Mouse (Mus musculus) hindbrain, embryonic 14.5 days (tissue): Measurements from ENCODE around the gene Cyp4a31. TPM values are rescaled to one million over a fixed set of nuclear protein-coding genes. Genes with fewer than 3 reads are reported as not detected.
"Not testable (repeated sequence)": the region's sequence is repeated elsewhere in the genome, so short reads cannot be mapped to it uniquely, and the experiment has no call there.

Experiments used
- ATAC-seq: fragments of 200-750 bp; cut with Nextera tagmentation; 2 replicates; pipeline ENCODE4 v1.8.0; 2017; ENCODE audit warnings: moderate number of reproducible peaks, mild to moderate bottlenecking, moderate TSS enrichment, moderate library complexity; ENCODE audit not compliant: low FRiP score
- DNase-seq: peaks from one replicate; pipeline ENCODE4 v3.0.0-alpha.2; 2015; ENCODE audit warnings: low spot score
- H3K27ac ChIP-seq: fragments of 300-500 bp; sonication (generic); 2 replicates; pipeline ENCODE4 v1.5.1; 2014; ENCODE audit warnings: mild to moderate bottlenecking, moderate library complexity
- H3K27me3 ChIP-seq: fragments of 300-500 bp; sonication (generic); 2 replicates; pipeline ENCODE4 v1.6.1; 2014; ENCODE audit warnings: mild to moderate bottlenecking, low read length, mixed read lengths; ENCODE audit not compliant: control insufficient read depth, insufficient read depth
- H3K36me3 ChIP-seq: fragments of 300-500 bp; sonication (generic); replicated peaks from 2 replicates; pipeline ENCODE4 v1.6.1; 2014; ENCODE audit not compliant: control insufficient read depth, insufficient read depth
- H3K4me1 ChIP-seq: fragments of 300-500 bp; sonication (generic); replicated peaks from 2 replicates; pipeline ENCODE4 v1.6.1; 2014; ENCODE audit warnings: antibody characterized with exemption, low read length, mixed read lengths; ENCODE audit not compliant: control insufficient read depth, insufficient read depth
- H3K4me2 ChIP-seq: fragments of 300-500 bp; sonication (generic); replicated peaks from 2 replicates; pipeline ENCODE4 v1.6.1; 2014; ENCODE audit warnings: mild to moderate bottlenecking, moderate library complexity
- H3K4me3 ChIP-seq: fragments of 300-500 bp; sonication (generic); replicated peaks from 2 replicates; pipeline ENCODE4 v1.5.1; 2014; ENCODE audit warnings: mild to moderate bottlenecking, low read length
- H3K9ac ChIP-seq: fragments of 300-500 bp; sonication (generic); 2 replicates; pipeline ENCODE4 v1.6.1; 2014
- H3K9me3 ChIP-seq: fragments of 300-500 bp; sonication (generic); 2 replicates; pipeline ENCODE4 v1.6.1; 2016; ENCODE audit warnings: low read length; ENCODE audit not compliant: control insufficient read depth
- WGBS: fragments of 180-500 bp; shearing (Covaris S2); extraction: QIAGEN DNeasy Blood & Tissue Kit; methylation state at CpG from one replicate; pipeline ENCODE4 v1.1.7; 2014; 5-methylcytosine and 5-hydroxymethylcytosine counted together
- polyA plus RNA-seq: library from polyadenylated mRNA; unstranded; fragments of >200 nt; fragmentation: Nextera tagmentation; extraction: Ambion mirVana; gene quantifications from 2 replicates; pipeline ENCODE4 v1.2.1, GENCODE M21; 2014

The Cyp4a31 gene
- polyA plus RNA-seq, result not detected in 2 replicates

- H3K4me1 ChIP-seq, result no peaks in the 10 kb centered on the region
- no peak within 1 kb of the TSS for H3K9ac ChIP-seq
- 84% methylated on average over 3 of the region's 3 CpGs for WGBS
- H3K27me3 ChIP-seq, result no peaks in the 10 kb centered on the region
- DNase-seq (no peak), ATAC-seq (no peak)
- no peaks in the 10 kb centered on the region for H3K9me3 ChIP-seq
- no peak within 1 kb of the TSS for H3K4me2 ChIP-seq
- H3K36me3 ChIP-seq, result no peaks in the 10 kb centered on the region
- no peak within 1 kb of the TSS for H3K4me3 ChIP-seq
- H3K27ac ChIP-seq, result no peak within 1 kb of the TSS
Observed at GRCm38 (mm10) chr4:115563401-115563800, at the start of gene Cyp4a31. Gene Cyp4a31, plus strand, starts transcription at chr4:115563649.

DNA sequence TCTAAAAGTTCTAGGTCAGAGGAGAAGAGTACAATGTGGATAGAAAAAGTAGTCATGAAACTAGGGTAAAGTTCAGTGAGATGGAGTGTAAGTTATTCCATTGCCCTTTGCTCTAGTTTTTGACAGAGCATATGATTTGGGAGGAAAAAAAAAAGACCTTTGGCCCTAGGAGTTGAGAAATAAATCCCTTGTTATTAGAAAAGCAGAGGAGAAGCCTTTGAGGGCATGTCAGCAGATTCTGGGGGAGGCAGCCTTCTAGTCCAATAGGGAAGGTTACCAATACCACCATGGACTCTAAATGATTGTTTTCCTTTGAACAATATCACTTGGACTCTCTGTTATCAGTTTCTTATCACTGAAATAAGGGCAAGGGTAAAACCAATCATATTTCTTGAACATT is 49.5 kb upstream of the Cyp4a31 start:
- not testable (repeated sequence) for H3K27me3 ChIP-seq, H3K9ac ChIP-seq, H3K36me3 ChIP-seq, DNase-seq, H3K4me3 ChIP-seq, H3K4me2 ChIP-seq, H3K4me1 ChIP-seq, H3K9me3 ChIP-seq, H3K27ac ChIP-seq, ATAC-seq

DNA sequence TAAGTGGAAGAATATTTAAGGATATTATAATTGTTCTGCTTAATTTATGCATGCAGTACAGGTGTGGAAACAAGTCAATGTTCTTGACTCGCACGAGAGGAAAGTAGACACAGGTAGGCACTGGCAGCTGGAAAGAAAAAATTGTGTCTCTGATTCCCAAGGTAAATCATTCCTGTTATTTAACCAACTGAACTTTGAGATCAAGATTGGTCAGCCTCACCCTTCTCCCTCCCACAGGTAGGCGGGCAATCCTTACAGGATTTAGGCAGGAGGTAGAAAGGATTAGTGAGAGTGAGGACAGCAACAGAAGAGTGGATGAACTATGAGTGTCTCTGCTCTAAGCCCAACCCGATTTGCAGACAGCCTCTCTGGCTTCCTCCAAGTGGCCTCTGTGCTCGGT is 45.4 kb upstream of the Cyp4a31 start, which contains the start of gene Cyp4a10:
Gene Cyp4a10 (plus strand): TSS at position 265 of the 400 bp plus-strand sequence.
- not testable (repeated sequence) for H3K9ac ChIP-seq, H3K4me2 ChIP-seq, H3K27ac ChIP-seq, H3K4me1 ChIP-seq, H3K9me3 ChIP-seq, H3K36me3 ChIP-seq, H3K27me3 ChIP-seq, ATAC-seq, DNase-seq, H3K4me3 ChIP-seq
- 91% methylated on average over 5 of the region's 5 CpGs for WGBS

DNA sequence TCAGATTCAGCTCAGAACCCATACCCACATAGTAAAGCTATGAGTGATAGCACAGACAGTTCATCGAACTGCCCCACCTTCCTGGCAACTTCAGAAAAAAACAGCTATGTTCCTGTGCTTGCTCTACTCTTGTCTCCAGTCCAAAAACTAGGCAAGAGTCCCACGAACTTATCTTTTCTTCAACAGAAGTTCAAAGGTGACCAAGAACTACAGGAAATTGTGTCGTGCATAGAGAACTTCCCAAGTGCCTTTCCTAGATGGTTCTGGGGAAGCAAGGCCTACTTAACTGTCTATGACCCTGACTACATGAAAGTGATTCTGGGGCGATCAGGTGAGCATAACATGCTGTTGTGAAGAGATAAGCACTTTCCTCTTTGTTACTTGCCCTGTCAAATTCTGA is 44.0 kb upstream of the Cyp4a31 start:
- DNase-seq, result no peak
- 81% methylated on average over 4 of the region's 4 CpGs for WGBS
- no peaks in the 10 kb centered on the region for H3K27me3 ChIP-seq

DNA sequence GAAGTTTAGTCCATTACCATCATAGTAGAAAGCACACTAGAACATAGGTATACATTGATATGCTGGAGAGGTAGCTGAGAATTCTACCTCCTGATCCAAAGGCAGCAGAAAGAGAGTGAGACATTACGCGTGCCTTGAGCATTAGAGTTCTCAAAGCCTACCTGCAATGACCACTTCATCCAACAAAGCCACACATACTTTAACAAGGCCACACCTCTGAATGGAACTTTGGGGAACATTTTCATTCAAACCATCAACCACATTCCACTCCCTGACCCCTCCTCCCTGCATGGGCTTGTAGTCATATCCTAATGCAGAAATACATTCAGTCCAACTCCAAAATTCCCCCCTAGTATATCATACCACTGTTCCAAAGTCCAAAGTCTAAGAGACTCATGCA is 41.7 kb upstream of the Cyp4a31 start:
- Histone ChIP-seq H3K9me3 (no peaks in the 10 kb centered on the region), H3K4me2 (no peak overlapping the region), H3K36me3 (no peaks in the 10 kb centered on the region), H3K27ac (no peak overlapping the region), H3K4me3 (no peak overlapping the region), H3K9ac (no peak overlapping the region), H3K4me1 (no peaks in the 10 kb centered on the region), H3K27me3 (no peaks in the 10 kb centered on the region)
- ATAC-seq (no peak), DNase-seq (no peak)
- WGBS, result 95% methylated on average over 2 of the region's 2 CpGs

More for the DNA sequence above, 44.0 kb upstream of the Cyp4a31 start:
- H3K4me2 ChIP-seq, result no peak overlapping the region
- no peak overlapping the region for H3K4me3 ChIP-seq
- no peak overlapping the region for H3K9ac ChIP-seq
- H3K36me3 ChIP-seq, result no peaks in the 10 kb centered on the region
- no peaks in the 10 kb centered on the region for H3K4me1 ChIP-seq
- H3K9me3 ChIP-seq, result no peaks in the 10 kb centered on the region
- H3K27ac ChIP-seq, result no peak overlapping the region
- ATAC-seq, result no peak

GRCm38 (mm10) chr4:115545101-115545500 is 18.3 kb upstream of the Cyp4a31 start:
- H3K36me3 ChIP-seq, result no peaks in the 10 kb centered on the region
- no peak for ATAC-seq
- WGBS, result 45% methylated on average over 1 of the region's 1 CpGs
- no peaks in the 10 kb centered on the region for H3K9me3 ChIP-seq
- no peaks in the 10 kb centered on the region for H3K4me1 ChIP-seq
- no peak for DNase-seq
- no peak overlapping the region for H3K4me2 ChIP-seq
- H3K4me3 ChIP-seq, result no peak overlapping the region
- no peaks in the 10 kb centered on the region for H3K27me3 ChIP-seq
- no peak overlapping the region for H3K27ac ChIP-seq
- H3K9ac ChIP-seq, result no peak overlapping the region

DNA sequence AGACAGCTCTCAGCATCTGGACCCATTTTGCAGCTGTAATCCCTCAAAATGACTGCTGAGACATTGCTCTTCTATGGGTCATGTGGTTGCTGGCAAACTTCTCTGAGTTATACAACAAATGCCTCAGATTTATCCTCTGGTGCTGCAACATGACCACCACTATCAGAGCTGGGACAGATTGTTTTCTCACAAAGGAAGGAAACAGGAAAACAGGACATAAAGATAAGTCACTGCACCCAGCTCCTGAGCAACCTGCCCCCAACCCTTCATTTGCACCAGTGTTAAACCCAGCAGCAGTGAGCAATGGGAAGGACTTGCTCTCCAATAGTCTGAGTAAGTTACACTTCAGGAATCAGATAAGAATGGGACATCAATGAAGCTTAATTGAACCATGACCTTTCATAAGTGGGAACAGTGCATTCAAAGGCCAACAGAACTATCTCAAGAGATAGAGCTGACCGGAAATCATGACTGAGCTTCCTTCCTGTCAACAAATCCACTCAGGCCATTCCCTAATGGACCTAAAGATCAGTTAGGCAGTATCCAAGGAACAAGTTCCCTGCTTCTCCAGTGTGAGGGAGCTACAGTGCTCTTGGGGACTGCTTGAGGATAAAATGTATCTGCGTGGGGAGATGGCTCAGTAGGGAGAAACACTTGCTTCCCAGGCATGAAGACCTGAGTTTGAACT is 17.2 kb upstream of the Cyp4a31 start:
- 92% methylated on average over 2 of the region's 2 CpGs for WGBS
- no peaks in the 10 kb centered on the region for H3K9me3 ChIP-seq
- no peak for ATAC-seq

GRCm38 (mm10) chr4:115552726-115553125 is 10.7 kb upstream of the Cyp4a31 start:
- WGBS, result 91% methylated on average over 3 of the region's 3 CpGs
- Histone ChIP-seq H3K4me3 (no peak overlapping the region), H3K27ac (no peak overlapping the region), H3K9me3 (no peaks in the 10 kb centered on the region), H3K36me3 (no peaks in the 10 kb centered on the region), H3K4me2 (no peak overlapping the region), H3K27me3 (no peaks in the 10 kb centered on the region), H3K9ac (no peak overlapping the region), H3K4me1 (no peaks in the 10 kb centered on the region)
- DNase-seq (no peak), ATAC-seq (no peak)

More for the DNA sequence above, 17.2 kb upstream of the Cyp4a31 start:
- DNase-seq, result no peak
- no peaks in the 10 kb centered on the region for H3K4me1 ChIP-seq
- H3K4me2 ChIP-seq, result no peak overlapping the region
- H3K36me3 ChIP-seq, result no peaks in the 10 kb centered on the region
- no peak overlapping the region for H3K9ac ChIP-seq
- H3K27me3 ChIP-seq, result no peaks in the 10 kb centered on the region
- H3K27ac ChIP-seq, result no peak overlapping the region
- H3K4me3 ChIP-seq, result no peak overlapping the region

DNA sequence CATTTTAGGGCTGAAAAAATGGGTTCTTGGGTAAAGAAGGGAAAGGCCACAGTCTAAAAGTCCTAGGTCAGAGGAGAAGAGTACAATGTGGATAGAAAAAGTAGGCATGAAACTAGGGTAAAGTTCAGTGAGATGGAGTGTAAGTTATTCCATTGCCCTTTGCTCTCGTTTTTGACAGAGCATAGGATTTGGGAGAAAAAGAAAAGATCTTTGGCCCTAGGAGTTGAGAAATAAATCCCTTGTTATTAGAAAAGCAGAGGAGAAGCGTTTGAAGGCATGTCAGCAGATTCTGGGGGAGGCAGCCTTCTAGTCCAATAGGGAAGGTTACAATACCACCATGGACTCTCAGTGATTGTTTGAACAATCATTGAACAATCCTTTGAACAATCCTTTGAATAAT is 7.9 kb upstream of the Cyp4a31 start:
- no peak overlapping the region for H3K4me3 ChIP-seq
- no peak for ATAC-seq
- no peaks in the 10 kb centered on the region for H3K9me3 ChIP-seq

More for the DNA sequence above, 7.9 kb upstream of the Cyp4a31 start:
- H3K36me3 ChIP-seq, result no peaks in the 10 kb centered on the region
- no peak overlapping the region for H3K4me2 ChIP-seq
- H3K9ac ChIP-seq, result no peak overlapping the region
- no peaks in the 10 kb centered on the region for H3K4me1 ChIP-seq
- H3K27ac ChIP-seq, result no peak overlapping the region
- H3K27me3 ChIP-seq, result no peaks in the 10 kb centered on the region
- WGBS, result 80% methylated on average over 2 of the region's 2 CpGs
- no peak for DNase-seq
